Mouse (Mus musculus) G1E (cell line): Measurements from ENCODE around the gene Dlgap1.

Experiments used
- CTCF ChIP-seq: IDR thresholded peaks from 2 replicates; pipeline ENCODE4 v1.5.1; 2012; ENCODE audit warnings: low read depth, low read length, inconsistent platforms, mixed read lengths
- GATA2 ChIP-seq: IDR thresholded peaks from 2 replicates; pipeline ENCODE4 v1.6.1; 2012; ENCODE audit warnings: low read depth, low read length, inconsistent platforms, borderline replicate concordance
- POLR2AphosphoS5 ChIP-seq: IDR thresholded peaks from 2 replicates; pipeline ENCODE4 v1.6.1; 2012; ENCODE audit warnings: low read depth, low read length, inconsistent platforms; ENCODE audit not compliant: insufficient replicate concordance
- TAL1 ChIP-seq: conservative IDR thresholded peaks from 2 replicates; pipeline ENCODE4 v1.6.1; 2012; ENCODE audit warnings: low read depth, low read length, inconsistent platforms, mixed read lengths

DNA sequence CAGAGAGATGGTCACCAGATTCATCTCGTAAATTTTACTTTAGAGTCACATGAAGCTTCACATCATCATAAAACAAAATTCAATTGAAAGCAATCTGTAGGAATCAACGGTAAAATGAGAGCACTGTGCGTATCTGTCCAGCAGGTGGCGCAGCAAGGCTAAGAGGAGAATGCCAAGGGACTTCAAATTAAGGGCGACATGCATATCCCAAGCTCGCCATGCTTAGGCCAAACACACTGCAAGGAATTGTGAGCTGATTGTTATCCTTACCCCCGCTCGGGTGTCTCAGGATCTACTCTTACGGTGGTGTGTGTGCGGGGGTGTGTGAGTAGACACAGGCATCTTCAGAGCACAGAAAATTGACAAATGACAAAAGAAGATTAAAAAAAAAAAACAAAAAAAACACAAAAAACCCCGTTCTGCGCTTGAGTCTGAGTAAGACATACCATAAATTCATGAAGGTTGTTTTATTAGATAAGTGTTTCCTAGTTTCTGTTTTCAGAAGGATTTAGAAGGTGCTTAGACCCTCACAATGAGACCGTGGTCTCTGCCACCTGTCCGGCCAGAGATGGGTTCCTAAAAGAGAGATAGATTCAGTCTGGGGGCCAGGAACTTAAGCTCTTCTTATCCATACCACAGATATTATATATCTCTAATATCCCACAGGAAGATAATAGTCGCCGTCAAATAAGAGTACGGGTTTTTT lies 461.0 kb downstream of the Dlgap1 start:
- no peak for TF ChIP-seq CTCF
- no peak for TF ChIP-seq TAL1
- no peak for TF ChIP-seq POLR2AphosphoS5
- no peak for TF ChIP-seq GATA2
